Mouse (Mus musculus): ENCODE results near the gene Acr. TPM values are rescaled to one million over a fixed set of nuclear protein-coding genes. Genes with fewer than 3 reads are reported as not detected.

Acr gene
- total and polyA plus RNA-seq, 3 experiments = not detected

DNA sequence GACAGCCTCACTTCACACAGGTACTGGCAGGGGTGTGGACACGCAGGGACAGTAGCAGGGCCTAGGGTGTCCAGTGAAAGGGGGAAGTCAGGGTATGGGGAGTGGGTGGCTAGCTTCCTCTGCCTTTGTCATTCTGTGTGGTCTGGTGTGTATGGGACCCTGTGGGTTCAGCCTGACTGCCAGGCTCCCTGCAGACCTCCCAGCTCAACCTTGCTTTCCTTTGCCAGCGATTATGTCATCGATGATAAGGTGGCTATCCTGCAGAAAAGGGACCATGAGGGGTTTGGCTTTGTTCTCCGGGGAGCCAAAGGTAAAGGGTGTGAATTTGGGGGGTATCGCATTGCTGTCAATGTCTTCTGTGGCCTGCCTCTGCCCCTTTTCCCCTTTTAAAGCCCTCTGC, 36.7 kb upstream of the Acr start:
- Histone ChIP-seq H3K4me2 (ENCODE audit: insufficient read depth, low read depth, poor library complexity, severe bottlenecking) (no peak overlapping the region), H3K4me1 (ENCODE audit: control insufficient read depth in 1 of 2, insufficient read depth in 2 of 2) (no peaks in the 10 kb centered on the region; a peak in 1 of 4 replicates), H3K27me3 (replicated peaks) (peaks cover 49% of the 10 kb centered on the region), H3K4me3 (replicated peaks in 1 of 3; ENCODE audit: low read depth in 2 of 3, low read length in 2 of 3, poor library complexity in 1 of 3) (no peak overlapping the region), H3K79me2 (replicated peaks; ENCODE audit: control insufficient read depth, extremely low read depth, insufficient read depth, poor library complexity, severe bottlenecking) (no peaks in the 10 kb centered on the region), H3K9me3 (replicated peaks; ENCODE audit: low read length) (no peaks in the 10 kb centered on the region), H3K36me3 (replicated peaks in 1 of 2; ENCODE audit: control insufficient read depth in 1 of 2, insufficient read depth in 1 of 2, low read length in 1 of 2) (no peaks in the 10 kb centered on the region), H3K9ac (ENCODE audit: insufficient read depth, low read depth) (no peak overlapping the region), H3K27ac (ENCODE audit: insufficient read depth, low read depth) (no peak overlapping the region)
- DNase-seq (ENCODE audit: extremely low read depth) = no peak
- in situ Hi-C loops (cut with MboI; ENCODE audit: low pct_ligation_motif_present, low pct_unique_long_range_greater_than_20kb, low sequenced_read_pairs) = loop anchor here (5.0 kb wide), 1 partner anchor 54 kb away; the partner anchor contains the start of gene Arsa
- dilution Hi-C loops (cut with MboI; ENCODE audit: extremely low pct_ligation_motif_present, extremely low pct_unique_long_range_greater_than_20kb, low sequenced_read_pairs) = no loop called here
- TF ChIP-seq JUN (IDR thresholded peaks at IDR 0.05; ENCODE audit: insufficient read depth, low read depth, low read length) = no peak
- TF ChIP-seq MEF2A (IDR thresholded peaks at IDR 0.05; ENCODE audit: borderline replicate concordance, low read depth, low read length) = no peak
- TF ChIP-seq JUND (conservative IDR thresholded peaks at IDR 0.05; ENCODE audit: low read depth, low read length) = no peak
- TF ChIP-seq RAD21 (IDR thresholded peaks at IDR 0.05; ENCODE audit: low read depth, low read length) = no peak
- TF ChIP-seq MXI1 (IDR thresholded peaks at IDR 0.05; ENCODE audit: low read depth, low read length) = no peak
- no peak for TF ChIP-seq ZKSCAN1 (IDR thresholded peaks at IDR 0.05; ENCODE audit: borderline replicate concordance, low read depth, low read length)
- no peak for TF ChIP-seq POLR2A (IDR thresholded peaks at IDR 0.05; ENCODE audit: low read depth, low read length)
- no peak for TF ChIP-seq IRF4 (IDR thresholded peaks at IDR 0.05; ENCODE audit: low read depth, low read length)
- no peak for TF ChIP-seq CHD1 (IDR thresholded peaks at IDR 0.05; ENCODE audit: low read depth, low read length)
- no peak for TF ChIP-seq RCOR1 (conservative IDR thresholded peaks at IDR 0.05; ENCODE audit: low read depth, low read length)
- TF ChIP-seq ZC3H11A (IDR thresholded peaks at IDR 0.05; ENCODE audit: low read depth, low read length) = no peak
- TF ChIP-seq PAX5 (IDR thresholded peaks at IDR 0.05; ENCODE audit: low read length) = no peak
- TF ChIP-seq TCF12 (IDR thresholded peaks at IDR 0.05; ENCODE audit: low read depth, low read length) = no peak
- TF ChIP-seq TBP (conservative IDR thresholded peaks at IDR 0.05; ENCODE audit: low read depth, low read length) = no peak
- no peak for TF ChIP-seq ETS1 (conservative IDR thresholded peaks at IDR 0.05; ENCODE audit: low read depth, low read length)
- TF ChIP-seq SMC3 (IDR thresholded peaks at IDR 0.05; ENCODE audit: low read depth, low read length) = no peak
- TF ChIP-seq NELFE (IDR thresholded peaks at IDR 0.05; ENCODE audit: low read depth, low read length) = no peak

DNA sequence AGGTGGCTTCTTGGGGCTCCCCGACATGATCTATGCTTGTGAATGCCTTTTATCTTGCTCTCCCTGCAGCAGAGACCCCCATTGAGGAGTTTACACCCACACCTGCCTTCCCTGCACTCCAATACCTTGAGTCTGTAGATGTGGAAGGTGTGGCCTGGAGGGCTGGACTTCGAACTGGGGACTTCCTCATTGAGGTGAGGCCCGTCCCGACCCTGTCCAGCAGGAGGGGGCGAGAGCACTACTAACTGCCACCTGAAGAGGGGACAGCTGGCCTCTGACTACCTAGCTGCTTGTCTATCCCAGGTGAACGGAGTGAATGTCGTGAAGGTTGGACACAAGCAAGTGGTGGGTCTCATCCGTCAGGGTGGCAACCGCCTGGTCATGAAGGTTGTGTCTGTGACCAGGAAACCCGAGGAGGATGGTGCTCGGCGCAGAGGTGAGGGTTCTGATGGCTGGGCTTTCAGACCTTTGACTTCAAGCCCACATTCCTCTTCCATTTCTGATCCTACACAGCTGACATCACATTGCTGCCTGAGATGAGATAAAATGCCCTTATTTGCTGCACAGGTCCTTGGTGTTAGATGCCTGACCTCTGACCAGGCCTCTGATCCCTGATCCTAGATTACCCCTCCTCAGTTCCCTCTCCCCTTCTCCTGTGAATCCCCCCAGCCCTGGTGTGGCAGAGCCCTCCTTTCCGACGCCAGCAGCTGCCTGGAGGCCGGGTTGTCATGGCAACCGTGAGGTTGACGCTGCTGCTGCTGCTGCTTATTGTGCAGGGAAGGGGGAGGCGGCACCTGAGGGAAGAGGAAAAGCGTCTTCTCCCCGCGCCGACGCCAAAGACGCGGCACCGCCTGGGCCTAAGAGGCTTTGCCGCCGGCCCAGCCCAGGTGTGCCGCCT, 35.9 kb upstream of the Acr start:
- H3K4me2 ChIP-seq (ENCODE audit: insufficient read depth, low read depth, poor library complexity, severe bottlenecking) = no peak overlapping the region
- no peak overlapping the region for H3K9ac ChIP-seq (ENCODE audit: insufficient read depth, low read depth)
- dilution Hi-C loops (cut with MboI; ENCODE audit: extremely low pct_ligation_motif_present, extremely low pct_unique_long_range_greater_than_20kb, low sequenced_read_pairs) = no loop called here

More for the DNA sequence above, 35.9 kb upstream of the Acr start:
- Histone ChIP-seq H3K4me1 (ENCODE audit: control insufficient read depth in 1 of 2, insufficient read depth in 2 of 2) (no peaks in the 10 kb centered on the region; a peak in 1 of 4 replicates), H3K36me3 (replicated peaks in 1 of 2; ENCODE audit: control insufficient read depth in 1 of 2, insufficient read depth in 1 of 2, low read length in 1 of 2) (no peaks in the 10 kb centered on the region), H3K4me3 (replicated peaks in 1 of 3; ENCODE audit: low read depth in 2 of 3, low read length in 2 of 3, poor library complexity in 1 of 3) (no peak overlapping the region), H3K27me3 (replicated peaks) (peaks cover 53% of the 10 kb centered on the region), H3K9me3 (replicated peaks; ENCODE audit: low read length) (no peaks in the 10 kb centered on the region), H3K79me2 (replicated peaks; ENCODE audit: control insufficient read depth, extremely low read depth, insufficient read depth, poor library complexity, severe bottlenecking) (no peaks in the 10 kb centered on the region), H3K27ac (ENCODE audit: insufficient read depth, low read depth) (no peak overlapping the region)
- TF ChIP-seq TCF12 (IDR thresholded peaks at IDR 0.05; ENCODE audit: low read depth, low read length) (no peak), HCFC1 (IDR thresholded peaks at IDR 0.05; ENCODE audit: low read depth, low read length) (no peak), ZKSCAN1 (IDR thresholded peaks at IDR 0.05; ENCODE audit: borderline replicate concordance, low read depth, low read length) (no peak), POLR2A (IDR thresholded peaks at IDR 0.05; ENCODE audit: low read depth, low read length) (no peak), ZMIZ1 (IDR thresholded peaks at IDR 0.05; ENCODE audit: low read depth, low read length) (no peak), SMC3 (IDR thresholded peaks at IDR 0.05; ENCODE audit: low read depth, low read length) (no peak), ZC3H11A (IDR thresholded peaks at IDR 0.05; ENCODE audit: low read depth, low read length) (no peak), MAFK (IDR thresholded peaks at IDR 0.05; ENCODE audit: insufficient replicate concordance, low read length) (no peak), ETS1 (conservative IDR thresholded peaks at IDR 0.05; ENCODE audit: low read depth, low read length) (no peak), KAT2A (IDR thresholded peaks at IDR 0.05; ENCODE audit: insufficient replicate concordance, low read length) (no peak), CTCF (conservative IDR thresholded peaks at IDR 0.05 in 1 of 2, IDR thresholded peaks at IDR 0.05 in 1 of 2; ENCODE audit: low read depth in 2 of 2, low read length in 2 of 2) (no peak), CHD2 (IDR thresholded peaks at IDR 0.05; ENCODE audit: low read length) (no peak), IRF4 (IDR thresholded peaks at IDR 0.05; ENCODE audit: low read depth, low read length) (no peak), MEF2A (IDR thresholded peaks at IDR 0.05; ENCODE audit: borderline replicate concordance, low read depth, low read length) (no peak), USF2 (conservative IDR thresholded peaks at IDR 0.05; ENCODE audit: low read depth, low read length) (no peak), POLR2AphosphoS2 (IDR thresholded peaks at IDR 0.05; ENCODE audit: low read depth, low read length) (no peak), SIN3A (IDR thresholded peaks at IDR 0.05; ENCODE audit: low read length) (no peak), EP300 (IDR thresholded peaks at IDR 0.05; ENCODE audit: low read length) (no peak), MYC (IDR thresholded peaks at IDR 0.05; ENCODE audit: low read depth, low read length) (no peak), ELF1 (IDR thresholded peaks at IDR 0.05; ENCODE audit: low read depth, low read length) (no peak)
- in situ Hi-C loops (cut with MboI; ENCODE audit: low pct_ligation_motif_present, low pct_unique_long_range_greater_than_20kb, low sequenced_read_pairs) = loop anchor here (5.0 kb wide), 1 partner anchor 55 kb away; the partner anchor contains the start of gene Arsa
- DNase-seq (ENCODE audit: extremely low read depth) = no peak
